Mouse (Mus musculus) lung, postnatal 0 days (tissue): ENCODE measurements around the gene Inppl1.

Source experiments
- CTCF ChIP-seq: IDR thresholded peaks from 2 replicates; pipeline ENCODE4 v1.5.1; 2016; ENCODE audit warnings: antibody characterized with exemption, mild to moderate bottlenecking
- EP300 ChIP-seq: IDR thresholded peaks from 2 replicates; pipeline ENCODE4 v1.6.1; 2016; ENCODE audit warnings: antibody characterized with exemption, mild to moderate bottlenecking, control low read depth

DNA sequence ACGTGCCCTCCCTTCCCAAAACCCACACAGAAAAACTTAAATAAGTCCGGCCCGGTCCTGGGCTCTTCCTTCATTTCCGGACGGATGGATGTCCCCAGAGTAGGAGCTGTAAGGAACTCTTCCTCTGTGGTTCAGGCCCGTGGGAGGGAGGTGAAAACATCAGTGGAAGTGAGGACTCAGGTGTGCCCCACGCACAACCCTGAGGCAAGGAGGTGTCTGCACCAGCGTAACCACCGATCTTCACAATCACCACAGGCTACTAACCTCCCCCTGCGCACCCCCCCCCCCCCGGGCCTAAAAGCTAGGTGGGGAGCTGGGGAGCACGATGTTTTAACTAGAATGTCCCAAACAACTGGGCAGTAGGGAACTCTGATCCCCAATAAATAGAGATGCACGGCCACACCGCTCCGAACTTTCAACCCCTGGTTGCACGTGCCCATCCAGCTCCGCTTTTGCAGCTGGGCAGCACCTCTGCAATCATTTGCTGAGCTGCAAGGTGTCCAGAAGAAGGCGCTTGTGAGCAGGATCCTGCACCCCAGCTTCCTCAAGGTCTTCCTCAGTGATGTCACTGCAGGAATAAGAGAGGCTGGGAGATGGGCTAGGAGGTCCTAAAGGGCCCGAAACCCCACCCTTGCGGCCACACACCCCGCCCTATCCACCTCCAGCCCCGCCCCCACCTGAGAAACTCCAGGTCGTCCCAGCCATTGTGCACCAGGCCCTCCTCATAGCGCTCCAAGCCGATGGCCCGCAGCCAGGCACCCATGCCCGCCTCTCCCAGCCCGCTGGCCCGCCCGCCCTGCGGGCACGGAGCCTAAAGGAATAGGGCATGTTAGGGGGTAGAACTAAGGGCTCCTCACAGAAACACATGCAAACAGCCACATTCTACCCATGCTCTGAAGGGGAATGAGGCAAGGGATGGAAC is 14.9 kb downstream of the Inppl1 start:
- TF ChIP-seq CTCF (peak; percentile 65), EP300 (no peak)
